Mouse (Mus musculus): ENCODE measurements around the gene Tctex1d2.

DNA sequence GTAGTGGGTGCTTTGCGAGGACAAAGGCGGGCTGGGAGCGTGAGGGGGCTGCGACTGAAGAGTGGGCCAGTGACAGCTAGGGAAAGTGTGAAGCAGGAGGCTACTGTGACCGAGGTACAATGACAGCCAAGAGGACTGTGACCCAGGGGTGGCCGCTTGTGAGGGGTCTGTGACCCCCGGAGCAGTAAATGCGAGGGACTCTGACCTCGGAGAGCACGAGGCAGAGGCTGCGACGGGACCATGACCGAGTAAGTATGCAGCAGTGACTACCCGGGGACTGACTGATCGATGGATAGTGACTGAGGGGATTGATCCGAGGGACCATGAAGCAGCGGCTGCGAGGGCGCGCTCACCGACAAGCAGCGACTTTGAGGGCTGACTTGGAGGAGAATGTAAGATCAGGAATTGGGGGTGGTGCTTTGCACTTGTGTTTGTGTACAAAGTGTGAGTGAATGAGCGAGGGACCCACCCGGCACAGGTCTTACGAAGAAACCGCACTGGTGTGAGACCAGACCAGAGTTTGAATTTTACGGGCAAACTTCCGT, 11.6 kb downstream of the Tctex1d2 start:
- TF ChIP-seq CTCF (IDR thresholded peaks at IDR 0.05; ENCODE audit: low read depth) (no peak), EP300 (IDR thresholded peaks at IDR 0.05; ENCODE audit: low read depth) (no peak)
